Mouse (Mus musculus) natural killer cell, adult 2 months (primary cell): ENCODE data around the gene Bloc1s4.

ENCODE experiments used
- DNase-seq, 2 experiments: peaks; one replicate each; pipeline ENCODE4 v3.0.0; 2022; ENCODE audit warnings: low spot score in 2 of 2

Gene Bloc1s4

GRCm38 (mm10) chr5:36748536-36749061 is at the start of gene Bloc1s4:
Bloc1s4 (minus strand) TSS chr5:36748650.
- DNase-seq = peak; percentile 85 to 88

GRCm38 (mm10) chr5:36797291-36797690 is 48.8 kb upstream of the Bloc1s4 start:
- DNase-seq = no peak

- peak; percentile 90 to 93 for DNase-seq
Observed at GRCm38 (mm10) chr5:36796296-36797014, 48.0 kb upstream of the Bloc1s4 start, which contains the start of gene Mrfap1. Mrfap1 (minus strand) TSS chr5:36796772.

GRCm38 (mm10) chr5:36795647-36796295 is 47.3 kb upstream of the Bloc1s4 start:
- peak; percentile 33 to 57 for DNase-seq

GRCm38 (mm10) chr5:36791861-36792260 is 43.4 kb upstream of the Bloc1s4 start:
- no peak for DNase-seq

GRCm38 (mm10) chr5:36786052-36786451 is 37.6 kb upstream of the Bloc1s4 start:
- no peak for DNase-seq

- DNase-seq = no peak
Observed at GRCm38 (mm10) chr5:36779512-36779911, 31.1 kb upstream of the Bloc1s4 start.

- no peak for DNase-seq
Observed at GRCm38 (mm10) chr5:36778901-36779300, 30.5 kb upstream of the Bloc1s4 start.

GRCm38 (mm10) chr5:36777186-36777585 is 28.7 kb upstream of the Bloc1s4 start:
- no peak for DNase-seq

GRCm38 (mm10) chr5:36776021-36776575 is 27.6 kb upstream of the Bloc1s4 start:
- DNase-seq = no peak

GRCm38 (mm10) chr5:36775317-36775716 is 26.9 kb upstream of the Bloc1s4 start:
- DNase-seq = no peak

GRCm38 (mm10) chr5:36772586-36772985 is 24.1 kb upstream of the Bloc1s4 start:
- no peak for DNase-seq

- no peak for DNase-seq
Observed at GRCm38 (mm10) chr5:36769603-36770002, 21.2 kb upstream of the Bloc1s4 start.

GRCm38 (mm10) chr5:36766958-36767703 is 18.7 kb upstream of the Bloc1s4 start:
- DNase-seq = no peak

GRCm38 (mm10) chr5:36759848-36760247 is 11.4 kb upstream of the Bloc1s4 start:
- DNase-seq = no peak

- DNase-seq = peak in 1 of 2 experiments; percentile 24
Observed at GRCm38 (mm10) chr5:36757033-36757432, 8.6 kb upstream of the Bloc1s4 start.

GRCm38 (mm10) chr5:36750119-36751078 is 1.9 kb upstream of the Bloc1s4 start:
- DNase-seq = no peak

GRCm38 (mm10) chr5:36747794-36748535 is 485 bp downstream of the Bloc1s4 start:
- peak in 1 of 2 experiments; percentile 10 for DNase-seq

- no peak for DNase-seq
Observed at GRCm38 (mm10) chr5:36747071-36747470, 1.4 kb downstream of the Bloc1s4 start.
